Mouse (Mus musculus) inflammation-experienced regulatory T-cells, adult 6 months (primary cell): ENCODE data around the gene Gm8267. TPM values are rescaled to one million over a fixed set of nuclear protein-coding genes. Genes with fewer than 3 reads are reported as not detected.
"Not testable (repeated sequence)": the region's sequence is repeated elsewhere in the genome, so short reads cannot be mapped to it uniquely, and the experiment has no call there.

ENCODE experiments used
- ATAC-seq: one replicate; pipeline ENCODE4 v1.8.0; 2017
- polyA plus RNA-seq, 3 experiments: library from polyadenylated mRNA; unstranded; fragments of 100-300 nt; shearing (Covaris generic); gene quantifications; one replicate each; pipeline ENCODE4 v1.2.1; 2017

Gm8267 gene
- polyA plus RNA-seq = not detected

DNA sequence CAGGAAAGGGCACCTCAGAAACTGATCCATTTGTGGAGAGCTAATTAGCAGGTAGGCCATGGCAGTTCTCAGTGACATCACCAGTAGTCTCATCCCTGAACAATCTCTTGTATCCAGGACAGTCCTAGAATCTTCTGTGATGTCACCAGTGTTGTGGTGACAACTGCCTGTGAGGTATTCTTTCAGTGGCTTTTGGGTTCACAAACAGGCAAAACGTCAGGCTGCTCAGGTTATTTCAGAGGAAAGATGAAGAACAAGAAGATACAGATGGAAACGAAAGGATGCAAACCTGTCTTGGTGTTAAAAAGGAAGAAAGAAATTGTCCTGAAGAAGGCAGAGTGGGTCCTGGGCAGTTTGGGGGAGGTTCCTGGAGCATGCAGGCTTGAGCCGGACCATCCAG, at the start of gene Gm8267:
Gene Gm8267 (minus strand): TSS at position 101 of the 400 bp plus-strand sequence.
- ATAC-seq = no peak

DNA sequence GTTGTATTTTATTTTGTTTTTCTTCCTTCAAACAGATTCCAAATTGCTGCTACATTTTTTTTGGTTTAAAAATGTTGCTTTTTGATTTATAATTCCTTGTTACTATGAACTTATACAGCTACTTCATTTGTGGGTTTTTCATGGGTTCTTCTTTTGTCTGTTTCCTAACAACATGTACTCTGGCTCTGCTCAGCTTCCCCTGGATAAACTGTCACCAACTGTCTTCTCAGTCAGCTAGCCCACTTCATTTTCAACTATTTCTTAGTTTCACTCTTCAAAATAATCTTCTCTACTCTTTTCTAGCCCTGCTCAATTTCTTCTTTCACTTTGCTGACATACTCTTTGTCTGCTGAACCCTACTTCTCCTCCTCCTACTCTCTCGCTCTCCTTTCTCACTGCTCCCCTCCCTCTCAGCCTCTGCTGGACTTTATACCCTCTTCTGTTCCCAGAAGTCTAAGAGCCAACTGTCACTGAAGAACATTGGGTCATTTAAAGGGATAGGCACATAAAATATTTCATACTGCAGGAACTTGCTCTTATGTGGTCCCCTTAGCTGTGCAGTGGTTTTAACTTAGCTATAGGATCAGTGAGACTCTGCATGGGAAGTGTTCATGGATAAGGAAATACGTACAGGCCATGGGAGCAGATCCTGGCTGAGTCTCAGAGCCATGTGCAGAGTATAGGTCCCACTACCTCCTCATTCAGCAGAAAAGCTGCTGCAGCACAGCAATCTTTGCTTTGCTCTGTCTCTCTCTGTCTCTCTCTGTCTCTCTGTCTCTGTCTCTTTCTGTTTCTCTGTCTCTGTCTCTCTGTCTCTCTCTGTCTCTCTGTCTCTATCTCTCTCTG, 39.6 kb upstream of the Gm8267 start:
- ATAC-seq = not testable (repeated sequence)

- not testable (repeated sequence) for ATAC-seq
Measured at GRCm38 (mm10) chr14:44742789-44743188, 7.4 kb downstream of the Gm8267 start.

GRCm38 (mm10) chr14:44730711-44731110, 19.4 kb downstream of the Gm8267 start:
- not testable (repeated sequence) for ATAC-seq

DNA sequence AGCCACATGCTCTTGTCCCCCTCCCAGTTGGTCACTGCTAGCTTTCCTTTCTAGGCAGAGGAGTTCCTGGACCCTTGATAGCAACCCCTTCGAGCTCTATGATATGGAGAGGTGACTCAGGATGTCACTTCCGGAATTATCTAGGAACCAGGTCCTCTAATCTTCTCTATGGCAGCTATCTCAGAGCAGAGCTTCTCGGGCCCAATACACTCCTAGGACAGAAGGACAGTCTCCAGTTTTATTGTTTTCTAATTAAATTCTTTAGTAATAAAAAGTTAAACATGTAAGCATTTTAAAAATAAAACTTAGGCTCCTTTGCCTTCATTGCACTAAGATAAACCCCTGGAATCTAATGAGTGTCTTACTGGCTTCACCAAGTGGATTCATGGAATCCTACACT, 43.8 kb downstream of the Gm8267 start, which contains the start of gene Gm8257:
Gene Gm8257 (minus strand): TSS at position 101 of the 400 bp plus-strand sequence.
- not testable (repeated sequence) for ATAC-seq

Other genes starting within 250 kb of the Gm8267 start
- not detected for gene Gm17093, start 232.1 kb downstream of the Gm8267 start, polyA plus RNA-seq
- gene Gm8247, start 167.2 kb downstream of the Gm8267 start, polyA plus RNA-seq = not detected
- gene Gm5624, start 122.4 kb downstream of the Gm8267 start, polyA plus RNA-seq = not detected
- not detected for gene Gm8257, start 43.9 kb downstream of the Gm8267 start, polyA plus RNA-seq
- gene Ptgdr, start 109.0 kb upstream of the Gm8267 start, polyA plus RNA-seq = not detected
- gene Ptger2, start 237.9 kb upstream of the Gm8267 start, polyA plus RNA-seq = 10 to 100 TPM; 38.8 to 88.6 (median 61.0) TPM